Mouse (Mus musculus): ENCODE data around the gene Srsf2. TPM values are rescaled to one million over a fixed set of nuclear protein-coding genes. Genes with fewer than 3 reads are reported as not detected.
"Not testable (repeated sequence)": the region's sequence is repeated elsewhere in the genome, so short reads cannot be mapped to it uniquely, and the experiment has no call there.

Gene Srsf2
- total RNA-seq, 2 experiments from 2014 or later = 171 to 184 TPM

DNA sequence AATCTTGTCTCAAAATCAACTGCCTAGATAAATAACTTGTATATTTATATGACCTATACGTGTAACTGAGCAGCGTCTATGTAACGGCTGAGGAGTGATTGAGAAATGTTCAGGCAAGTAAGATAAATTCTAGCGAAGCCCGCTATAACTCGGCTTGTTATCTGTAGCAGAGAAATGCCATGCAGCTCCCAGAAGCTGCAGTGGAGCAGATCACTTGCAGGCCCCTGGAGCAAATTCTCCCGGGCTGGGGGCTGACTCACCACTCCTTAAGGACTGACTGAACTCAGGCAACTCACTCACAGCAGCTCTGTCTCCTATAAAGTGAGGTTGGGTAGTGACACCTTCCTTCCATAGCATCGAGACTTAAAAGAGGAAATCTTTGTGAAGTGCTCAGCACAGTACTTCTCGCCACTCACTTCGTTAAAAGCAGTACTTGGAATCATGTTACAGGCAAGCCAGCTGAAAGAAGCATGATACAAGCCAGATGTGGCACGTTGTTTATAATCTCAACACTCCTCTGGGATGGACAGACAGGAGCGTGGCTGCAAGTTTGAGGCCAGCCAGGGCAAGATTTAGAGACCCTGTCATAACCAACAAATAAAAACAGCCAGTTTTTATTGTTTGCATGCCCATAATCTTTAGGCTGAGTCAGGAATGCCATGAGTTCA, 4.4 kb upstream of the Srsf2 start:
- DNase-seq (ENCODE audit: low spot score in 2 of 2) = no peak

DNA sequence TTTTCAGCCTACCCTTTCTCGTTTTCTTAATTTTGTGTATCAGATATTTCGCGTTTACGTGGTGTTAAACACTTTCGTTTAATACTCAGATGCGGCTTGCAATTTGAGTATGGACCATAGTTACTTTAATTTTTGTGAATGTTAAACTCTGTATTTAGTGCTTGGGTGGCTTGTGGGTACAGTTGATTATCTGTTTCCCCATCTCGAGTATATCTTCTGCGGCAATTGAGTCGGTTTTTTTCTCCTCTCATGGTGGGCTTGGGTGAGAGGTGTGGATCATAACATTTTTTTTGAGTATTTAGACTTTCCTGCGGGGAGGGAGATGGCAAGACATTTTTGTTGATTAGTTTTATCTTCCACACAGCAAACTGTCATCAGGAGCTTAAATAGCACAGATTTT, 1.4 kb upstream of the Srsf2 start:
- DNase-seq (ENCODE audit: low spot score in 2 of 2) = no peak

DNA sequence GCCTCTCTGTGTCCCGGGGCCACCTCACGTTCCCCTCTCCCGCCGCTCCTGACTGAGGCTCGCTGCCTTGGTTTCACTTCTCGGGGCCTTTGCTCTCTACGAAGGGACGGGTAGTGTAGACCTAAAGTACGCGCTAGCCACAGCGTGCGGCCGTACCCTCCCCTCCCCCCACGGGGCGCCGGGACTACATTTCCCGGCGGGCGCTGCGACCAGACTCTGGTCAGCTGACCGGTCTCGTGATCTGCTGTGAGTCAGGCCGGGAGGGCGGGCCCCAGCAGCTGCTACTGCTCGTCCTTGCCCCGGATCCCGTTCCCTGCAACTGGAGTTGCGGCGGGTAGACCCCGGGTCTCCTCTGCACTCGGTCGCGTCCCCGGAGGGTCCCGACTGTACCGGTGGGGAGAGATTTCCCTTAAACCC, 626 bp upstream of the Srsf2 start:
- peak in 1 of 2 experiments; percentile 98 for DNase-seq (ENCODE audit: low spot score in 2 of 2)

DNA sequence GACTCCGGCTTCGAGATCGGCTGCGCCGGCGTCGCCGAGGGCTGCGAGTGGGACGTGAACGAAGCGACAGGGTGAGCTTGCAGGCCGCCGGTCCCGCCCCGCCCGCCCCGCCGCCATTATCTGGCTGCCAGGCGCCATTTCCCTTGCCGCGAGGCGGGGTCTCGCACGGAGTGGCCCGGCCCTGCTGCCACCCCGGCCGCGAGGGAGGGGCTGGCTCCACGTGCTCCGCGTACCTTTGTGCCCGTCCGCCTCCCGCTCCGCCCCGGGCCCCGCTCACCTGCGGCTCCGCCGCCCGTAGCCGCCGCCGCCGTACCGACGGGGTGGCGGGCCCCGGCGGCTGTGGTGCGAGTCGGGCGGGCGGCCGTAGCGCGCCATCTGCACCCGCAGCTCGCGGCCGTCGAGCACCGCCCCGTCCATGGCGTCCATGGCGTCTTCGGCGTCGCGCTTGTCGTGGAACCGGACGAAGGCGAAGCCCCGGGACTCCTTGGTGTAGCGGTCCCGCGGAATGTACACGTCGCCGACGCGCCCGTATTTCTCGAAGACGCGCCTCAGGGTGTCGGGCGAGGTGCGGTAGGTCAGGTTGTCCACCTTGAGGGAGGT, 503 bp downstream of the Srsf2 start, which contains the start of gene Mfsd11:
Gene Mfsd11 (plus strand): TSS at position 150 of the 600 bp plus-strand sequence.
- DNase-seq (ENCODE audit: low spot score in 2 of 2) = peak; percentile 71 to 72

DNA sequence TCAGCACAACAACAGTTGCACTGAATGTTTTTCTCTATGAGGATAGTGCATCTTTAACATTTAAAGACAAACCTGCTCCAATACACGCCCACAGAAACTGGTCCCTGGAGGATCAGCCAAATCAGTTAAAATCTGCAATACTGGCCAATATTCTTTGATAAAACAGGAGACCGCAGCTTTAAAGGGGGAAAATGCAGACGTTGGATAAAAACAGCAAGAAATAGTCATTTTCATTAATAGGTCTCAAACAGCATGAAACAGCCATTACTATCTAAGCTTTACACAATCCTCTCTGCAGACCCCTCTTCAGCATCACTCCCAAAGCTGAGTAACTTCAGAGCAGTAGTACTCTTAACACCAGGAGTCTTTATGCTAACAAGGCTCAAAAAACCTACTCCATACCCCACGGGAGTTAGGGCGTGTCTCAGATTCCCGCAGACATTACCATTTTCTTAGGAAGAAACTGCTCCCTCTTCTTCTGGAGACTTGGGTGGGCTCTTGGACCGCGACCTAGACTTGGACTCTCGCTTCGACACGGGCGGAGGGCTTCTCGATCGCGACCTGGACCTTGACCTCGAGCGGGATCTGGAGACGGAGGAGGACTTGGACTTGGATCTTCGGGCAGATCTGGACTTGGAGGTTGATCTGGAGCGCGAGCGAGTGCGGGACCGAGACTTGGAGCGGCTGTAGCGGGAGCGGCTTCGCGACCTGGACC, 1.2 kb downstream of the Srsf2 start:
- DNase-seq (ENCODE audit: low spot score in 2 of 2) = peak in 1 of 2 experiments; percentile 31

DNA sequence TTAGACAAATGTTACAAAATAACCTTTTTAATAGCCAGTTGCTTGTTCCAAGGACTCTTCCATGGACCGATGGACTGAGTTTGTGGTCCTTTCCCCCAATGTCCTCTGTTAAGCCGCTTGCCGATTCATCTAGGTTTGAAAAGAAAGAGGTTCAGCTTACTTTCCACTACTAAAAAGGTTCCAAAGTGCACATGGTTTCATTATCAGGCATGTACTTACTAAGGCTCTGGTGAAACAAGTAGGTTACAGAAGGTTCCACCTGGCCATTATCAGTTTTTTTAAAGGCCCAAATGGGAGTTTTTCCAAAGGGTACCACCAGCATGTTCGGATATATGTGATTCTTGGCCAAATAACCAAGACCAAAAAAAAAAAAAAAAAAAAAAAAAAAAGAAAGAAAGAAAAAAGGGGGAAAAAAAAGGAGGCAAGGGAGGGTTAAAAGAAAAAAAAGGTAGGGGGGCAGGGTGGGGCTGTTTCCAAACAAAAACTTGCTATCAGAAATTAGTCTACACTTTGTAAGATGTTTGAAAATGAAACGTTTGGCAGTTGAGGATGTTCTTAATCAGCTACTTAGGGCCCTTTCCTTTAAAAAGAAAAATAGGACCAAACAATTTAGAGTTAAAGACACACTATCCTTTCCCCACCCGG, 1.9 kb downstream of the Srsf2 start:
- no peak for DNase-seq (ENCODE audit: low spot score in 2 of 2)

DNA sequence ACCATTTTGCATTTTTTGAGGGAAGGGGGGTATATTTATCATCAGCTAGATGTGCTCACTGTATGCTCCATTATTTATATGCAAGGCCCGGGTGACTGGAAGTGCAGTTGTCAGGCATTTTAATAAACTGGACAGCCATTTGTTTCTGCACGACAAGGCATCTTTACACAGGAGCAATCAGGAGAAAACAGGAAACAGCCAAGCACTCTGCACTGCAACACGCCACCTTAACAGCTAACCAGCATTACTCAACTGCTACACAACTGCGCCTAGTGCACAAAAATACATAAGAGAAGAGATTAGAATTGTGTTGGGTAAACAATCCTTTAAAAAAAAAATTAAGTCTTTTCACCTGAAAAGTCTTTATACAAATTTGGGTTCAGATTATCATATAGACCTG, 2.8 kb downstream of the Srsf2 start:
- no peak for DNase-seq (ENCODE audit: low spot score in 2 of 2)

DNA sequence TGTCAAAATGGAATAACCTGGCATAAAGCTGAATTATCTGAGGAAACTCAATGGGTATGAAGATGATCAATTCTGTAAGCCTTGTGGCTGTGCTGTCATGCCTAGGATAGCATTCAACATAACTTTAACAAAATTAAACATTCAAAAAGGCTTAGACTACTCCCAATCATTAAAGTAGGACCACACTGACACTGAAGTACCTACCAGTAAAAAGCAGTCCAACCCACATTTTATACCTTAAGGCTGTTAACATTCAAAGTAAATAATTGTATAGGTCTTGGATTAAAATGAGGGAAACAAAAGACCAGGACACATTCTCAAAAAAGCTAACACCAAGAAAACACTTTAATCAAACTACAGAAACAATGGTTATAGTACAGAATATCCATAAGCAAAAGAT, 3.3 kb downstream of the Srsf2 start:
- DNase-seq (ENCODE audit: low spot score in 2 of 2) = no peak

DNA sequence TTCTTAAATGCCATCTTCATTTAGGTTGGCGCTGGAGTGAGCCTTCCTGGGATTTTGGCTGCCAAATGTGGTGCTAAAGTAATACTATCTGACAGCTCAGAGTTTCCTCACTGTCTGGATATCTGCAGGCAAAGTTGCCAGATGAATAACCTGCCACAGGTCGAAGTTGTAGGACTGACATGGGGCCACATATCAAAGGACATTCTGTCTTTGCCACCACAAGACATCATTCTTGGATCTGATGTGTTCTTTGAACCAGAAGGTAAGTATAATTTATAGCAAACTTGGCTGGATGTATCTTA, 4.1 kb downstream of the Srsf2 start:
- DNase-seq (ENCODE audit: low spot score in 2 of 2) = not testable (repeated sequence)

DNA sequence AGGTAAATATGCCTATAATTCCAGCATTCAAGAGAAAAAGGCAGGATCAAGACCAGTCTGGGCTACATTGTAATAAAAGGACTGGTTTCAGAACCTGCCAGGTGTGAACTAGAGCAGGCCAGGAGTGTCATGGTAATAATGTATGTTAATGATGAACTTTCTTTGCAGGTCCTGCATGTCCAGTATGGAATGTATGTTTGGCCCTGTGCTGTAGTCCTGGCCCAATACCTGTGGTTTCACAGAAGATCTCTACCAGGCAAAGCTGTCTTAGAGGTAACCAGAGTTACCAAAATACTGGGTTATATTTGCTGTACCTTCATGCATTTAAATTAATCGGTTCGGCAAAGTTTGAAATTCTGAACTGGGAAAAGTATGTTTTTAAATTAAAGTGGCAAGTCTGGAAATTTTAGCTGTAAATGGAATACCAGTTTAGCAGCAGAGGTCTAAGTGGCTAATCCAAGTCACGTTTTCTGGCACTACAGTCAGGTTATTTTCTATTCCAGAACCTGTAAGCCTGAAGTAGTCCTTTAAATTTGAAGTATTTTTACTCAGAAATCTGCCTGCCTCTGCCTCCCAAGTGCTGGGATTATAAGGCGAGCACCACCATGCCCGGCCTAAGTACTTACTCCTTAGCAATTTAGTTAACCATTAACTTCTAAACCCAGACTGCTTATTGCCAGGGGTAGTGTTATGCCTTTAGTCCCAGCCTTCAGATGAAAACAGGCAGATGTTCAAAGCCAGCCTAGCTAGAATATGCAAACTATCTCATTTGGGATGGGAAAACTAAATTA, 4.6 kb downstream of the Srsf2 start:
- no peak for DNase-seq (ENCODE audit: low spot score in 2 of 2)

DNA sequence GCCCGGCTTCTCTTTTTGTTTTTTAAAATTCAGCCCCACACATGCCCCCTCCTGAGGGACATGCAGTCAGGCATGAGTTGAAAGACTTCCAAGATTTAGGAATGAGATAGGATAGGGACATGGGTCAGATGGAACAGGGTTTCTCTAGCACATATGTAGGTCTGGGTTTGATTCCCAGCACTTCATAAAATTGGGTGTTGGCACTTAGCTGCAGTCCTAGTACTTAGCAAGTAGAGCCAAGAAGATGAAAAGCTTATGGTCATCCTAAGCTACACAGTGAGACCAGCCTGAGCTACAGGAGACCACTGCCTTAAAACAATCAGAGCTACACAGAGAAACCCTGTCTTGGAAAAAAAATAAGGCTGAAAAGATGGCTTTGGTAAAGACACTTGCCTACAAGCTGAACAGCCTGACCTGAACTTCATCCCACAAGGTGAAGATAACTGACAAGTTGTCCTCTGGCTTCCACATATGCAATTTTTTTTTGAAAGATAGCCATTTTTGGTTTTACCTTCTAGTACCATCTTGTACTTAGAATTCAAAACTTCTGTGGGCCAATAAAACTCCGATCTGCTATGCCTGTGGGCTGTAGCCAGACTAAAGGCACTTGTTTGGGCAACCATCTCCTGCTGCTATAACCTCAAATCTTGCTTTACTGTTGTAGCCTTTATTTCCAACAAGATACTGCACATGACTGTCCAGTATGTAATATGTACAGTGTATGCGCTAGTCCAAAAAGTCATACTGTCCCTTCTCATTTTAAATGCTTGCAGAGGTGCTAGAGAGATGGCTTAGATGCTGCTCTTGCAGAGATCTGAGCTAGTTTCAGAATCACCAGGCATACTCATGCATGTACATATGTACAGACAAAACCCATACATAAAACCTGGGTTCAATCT, 5.5 kb downstream of the Srsf2 start:
- DNase-seq (ENCODE audit: low spot score in 2 of 2) = no peak

DNA sequence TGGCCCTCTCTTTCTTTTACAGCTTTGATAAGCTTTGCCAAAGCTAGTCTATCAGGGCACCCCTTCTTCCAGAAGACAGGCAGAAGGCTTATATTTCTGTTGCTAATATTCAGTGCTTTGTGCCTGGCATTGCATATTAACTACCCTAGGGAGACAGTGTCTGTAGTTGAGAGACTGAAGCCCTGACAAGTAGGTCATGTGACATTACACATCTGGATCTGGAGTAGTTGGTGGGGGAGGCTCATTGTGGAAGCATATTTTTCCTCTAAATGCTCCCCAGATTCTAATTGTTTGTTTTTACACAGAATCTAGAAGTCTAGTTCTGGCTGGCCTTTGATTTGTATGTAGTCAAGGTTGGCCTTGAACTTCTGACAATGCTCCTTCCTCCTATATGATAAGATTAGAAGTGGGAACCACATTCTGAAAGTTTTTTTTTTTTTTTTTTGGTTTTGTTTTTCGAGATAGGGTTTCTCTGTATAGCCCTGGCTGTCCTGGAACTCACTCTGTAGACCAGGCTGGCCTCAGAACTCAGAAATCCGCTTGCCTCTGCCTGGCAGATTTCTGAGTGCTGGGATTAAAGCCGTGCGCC, 6.2 kb downstream of the Srsf2 start:
- DNase-seq (ENCODE audit: low spot score in 2 of 2) = no peak

DNA sequence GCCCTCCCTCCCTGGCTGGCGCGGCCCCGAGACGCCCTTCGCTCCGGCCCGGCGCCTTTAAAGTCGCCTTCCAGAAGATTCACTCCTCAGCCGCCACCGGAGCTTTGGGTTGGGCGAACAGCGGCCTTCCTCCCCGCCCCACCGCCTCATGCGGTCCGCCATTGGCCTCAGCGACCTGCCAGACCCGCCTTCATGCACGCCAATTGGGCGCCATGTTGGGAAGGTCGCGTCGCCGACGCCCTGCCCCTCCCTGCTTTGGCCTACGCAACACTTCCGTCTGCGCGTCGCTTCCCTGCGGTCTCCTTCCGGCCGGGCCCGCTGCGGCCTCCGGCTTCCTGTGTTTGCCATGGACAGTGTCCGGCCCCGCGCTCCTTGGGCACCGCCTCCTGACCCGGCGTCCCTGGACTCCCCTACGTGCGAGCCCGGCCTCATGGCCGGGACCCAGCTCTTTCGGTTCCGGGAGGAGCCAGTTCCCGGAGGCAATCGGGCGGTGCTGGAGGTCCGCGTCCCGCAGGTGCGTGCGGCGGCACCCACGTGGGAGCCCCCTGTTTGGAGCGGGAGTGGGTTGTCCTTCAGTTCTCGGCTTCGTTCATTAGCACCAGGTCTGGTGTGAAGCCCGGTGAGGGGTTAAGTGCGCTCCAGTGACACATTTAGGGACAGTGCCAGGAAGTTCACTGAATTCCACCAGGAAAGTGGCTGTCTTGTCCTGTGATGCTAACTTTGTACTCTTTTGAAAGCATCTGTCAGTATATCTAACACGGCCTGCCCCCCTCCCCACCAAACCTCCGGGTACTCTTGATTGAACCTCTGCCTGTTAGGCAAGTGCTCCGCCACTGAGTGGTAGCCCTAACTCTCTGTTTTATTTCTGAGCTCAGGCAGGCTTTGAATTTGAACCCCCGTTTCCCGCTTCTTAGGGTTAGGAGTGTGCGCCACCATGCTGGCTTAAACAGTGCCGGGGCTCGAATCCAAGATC, 9.3 kb downstream of the Srsf2 start, which contains the start of the genes Mettl23 and Jmjd6:
Gene Mettl23 (plus strand): TSS at position 18 of the 973 bp plus-strand sequence.
Gene Jmjd6 (minus strand): TSS at position 189 of the 973 bp plus-strand sequence.
- DNase-seq (ENCODE audit: low spot score in 2 of 2) = peak; percentile 96 to 98

DNA sequence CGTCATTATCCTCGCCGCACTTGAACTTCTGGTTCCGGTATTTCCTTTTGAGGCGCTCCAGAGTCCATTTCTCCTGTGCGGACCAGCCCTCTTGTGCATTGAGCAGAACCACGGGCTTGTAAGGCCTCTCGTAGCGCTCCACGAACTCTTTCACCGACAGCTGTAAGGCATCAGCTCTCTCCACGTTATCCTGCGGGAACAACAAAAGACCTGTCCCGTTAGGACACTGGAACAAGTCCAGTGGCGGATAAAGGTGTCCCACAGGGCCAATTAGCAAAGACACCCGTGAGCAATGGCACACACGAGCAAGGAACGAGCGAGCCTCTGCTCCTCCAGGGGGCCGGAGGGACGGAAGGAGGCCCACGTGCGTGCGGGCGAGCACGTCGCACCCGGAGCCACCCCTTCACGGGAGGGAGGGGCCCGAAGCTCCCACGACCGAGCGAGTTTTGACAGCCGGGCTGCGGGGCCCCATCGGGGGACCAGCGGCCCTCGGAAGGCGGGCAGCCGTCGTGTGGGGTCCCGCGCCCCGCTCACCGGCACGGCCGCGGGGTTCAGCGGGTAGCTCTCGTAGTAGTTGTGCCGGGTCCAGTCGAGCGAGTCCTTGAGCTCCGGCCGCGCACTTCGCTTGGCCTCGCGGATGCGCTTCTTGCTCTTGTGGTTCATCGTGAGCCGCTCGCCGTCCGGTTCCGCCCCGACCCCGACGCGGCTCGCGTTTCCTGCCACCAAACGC, 10.2 kb downstream of the Srsf2 start:
- DNase-seq (ENCODE audit: low spot score in 2 of 2) = peak; percentile 64 to 72

DNA sequence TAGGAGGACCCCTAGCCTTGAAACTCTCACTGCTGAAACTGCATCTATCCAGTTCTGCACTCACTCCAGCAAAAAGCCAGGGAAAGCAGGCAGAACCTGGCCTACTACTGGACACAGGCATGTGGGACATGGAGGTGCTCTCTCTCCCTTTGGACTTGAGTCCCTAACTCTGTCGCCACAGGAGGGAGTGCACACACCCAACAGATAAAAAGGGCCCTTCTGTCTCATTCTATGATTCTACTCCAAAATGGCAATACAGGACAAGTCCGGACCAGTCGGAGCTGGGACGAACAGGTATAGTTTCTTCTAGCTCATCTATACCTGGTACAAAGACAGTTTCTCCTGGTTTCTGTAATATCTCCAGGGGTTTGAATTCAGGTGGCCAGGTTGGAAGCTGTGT, 12.1 kb downstream of the Srsf2 start:
- no peak for DNase-seq (ENCODE audit: low spot score in 2 of 2)

DNA sequence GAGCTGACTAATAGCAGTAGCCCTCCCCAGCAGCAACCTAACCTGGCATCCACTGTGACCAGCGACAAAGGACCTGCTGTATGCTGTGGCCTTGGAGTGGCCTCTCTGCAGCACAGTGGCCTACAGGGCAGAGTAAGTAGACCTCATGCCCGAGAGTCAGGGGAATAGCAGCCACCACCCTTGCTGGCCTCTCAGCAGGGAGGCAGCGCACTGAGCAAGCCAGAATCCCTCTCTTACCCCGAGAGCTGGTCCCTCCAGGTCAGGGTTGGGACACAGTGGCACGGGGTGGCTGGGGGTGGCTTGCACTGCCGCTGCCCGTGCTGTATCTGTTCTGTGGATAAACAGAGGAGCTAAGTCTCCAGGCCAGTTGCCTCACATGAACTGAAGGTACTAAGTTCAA, 13.3 kb downstream of the Srsf2 start:
- no peak for DNase-seq (ENCODE audit: low spot score in 2 of 2)

DNA sequence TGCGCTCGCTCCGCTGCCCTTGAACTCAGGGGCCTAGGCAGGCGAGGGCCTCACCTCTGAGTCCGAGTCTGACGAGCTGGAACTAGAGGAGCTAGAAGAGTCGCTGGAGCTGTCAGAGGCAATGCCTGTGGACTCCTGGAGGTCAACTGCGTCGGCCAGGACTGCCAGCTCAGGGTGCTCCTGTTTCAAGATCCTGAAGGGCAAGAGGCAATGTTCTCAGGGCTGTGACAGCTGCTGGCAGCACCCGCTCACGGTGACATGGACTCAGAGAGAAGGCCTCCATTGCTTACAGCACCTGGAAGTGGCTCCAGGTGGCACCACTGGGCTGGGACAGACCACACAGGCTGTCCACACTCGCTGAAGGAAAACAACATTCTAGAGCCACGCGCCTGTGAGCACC, 14.0 kb downstream of the Srsf2 start:
- no peak for DNase-seq (ENCODE audit: low spot score in 2 of 2)

DNA sequence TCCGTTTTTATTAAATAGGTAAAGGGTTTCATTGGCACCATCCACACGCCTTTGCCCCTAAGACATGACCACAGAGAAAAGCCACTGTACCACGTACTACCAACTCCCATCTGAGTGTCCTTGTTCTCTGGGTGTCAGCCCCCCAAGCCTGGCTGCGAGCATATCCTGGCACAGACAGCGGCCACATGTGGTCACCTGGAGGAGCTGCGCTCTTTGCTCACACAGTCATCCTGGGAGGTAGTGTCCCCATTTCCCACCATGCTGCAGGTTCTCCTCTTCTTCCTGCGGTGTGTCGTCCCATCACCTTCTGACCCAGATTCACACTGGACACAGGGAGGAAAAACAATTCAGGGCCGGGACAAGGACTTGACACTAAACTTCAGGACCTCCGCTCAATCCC, 15.5 kb downstream of the Srsf2 start:
- DNase-seq (ENCODE audit: low spot score in 2 of 2) = no peak

Data from layer of hippocampus, postnatal 14 days (tissue).